13 mouse cellular contexts compared by ENCODE assay signal in the genomic region with DNA sequence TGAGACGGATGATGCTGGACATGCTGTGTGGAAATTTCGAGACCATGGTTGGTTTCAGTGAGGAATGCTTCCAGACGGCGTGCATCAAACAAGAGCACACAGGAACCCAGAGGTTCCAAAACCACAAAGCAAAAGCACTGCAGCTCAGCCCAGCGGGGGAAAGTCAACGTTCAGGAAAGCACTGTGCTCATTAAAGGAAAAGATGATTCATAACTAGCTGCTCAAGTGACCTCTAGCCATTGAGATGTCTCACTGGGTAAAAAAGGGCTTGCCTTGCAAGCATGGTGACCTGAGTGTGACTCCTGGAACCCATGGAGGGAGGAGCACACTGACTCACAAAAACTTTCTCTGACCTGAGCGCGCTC. TPM values are rescaled to one million over a fixed set of nuclear protein-coding genes. Genes with fewer than 3 reads are reported as not detected.
DNase-seq lines count a peak whose midpoint lies in the region; ATAC-seq and TF ChIP-seq lines count a peak whose summit lies in the region.
"Had no signal": no experiment of that assay in that cellular context is flagged by ENCODE, and none has a peak within 500 bp of the region (broad histone marks: within the 10 kb centered on the region; RNA-seq: fewer than 3 reads in every experiment).

No protein-coding gene starts in this region.

- no peak overlapping the region for H3K4me3 ChIP-seq in kidney, adult 2 months (ENCODE audit: insufficient read depth, low read depth, low read length)
- H3K4me3 ChIP-seq in layer of hippocampus, adult 2 months = no peak overlapping the region
- H3K4me3 ChIP-seq: embryonic facial prominence, embryonic 15.5 days; hindbrain, embryonic 15.5 days had no signal

- DNase-seq in kidney, adult 2 months = no peak
- DNase-seq in kidney, adult 8-10 months = no peak
- DNase-seq in urinary bladder, postnatal 14 days (ENCODE audit: low spot score) = peak; percentile 43
- no peak for DNase-seq in urinary bladder, postnatal 25 days (ENCODE audit: low spot score)
- DNase-seq in ovary, adult 18-20 months (ENCODE audit: low spot score) = no peak
- no peak for DNase-seq in layer of hippocampus, adult 2 months (ENCODE audit: low spot score in 2 of 2)
- DNase-seq: adrenal gland, postnatal 14 days; cerebellum, adult 9-11 months; heart, adult 11 months; lung, embryonic 14.5 days had no signal

- no peaks in the 10 kb centered on the region for H3K4me1 ChIP-seq in kidney, adult 2 months (ENCODE audit: control insufficient read depth, insufficient read depth, low read length)
- H3K4me1 ChIP-seq: embryonic facial prominence, embryonic 15.5 days had no signal

- no peak for TF ChIP-seq POLR2A in kidney, adult 2 months (IDR thresholded peaks at IDR 0.05; ENCODE audit: low read depth, low read length)

- TF ChIP-seq CTCF in kidney, adult 2 months (conservative IDR thresholded peaks at IDR 0.05; ENCODE audit: insufficient read depth, insufficient read length, low read depth, low read length) = no peak
- TF ChIP-seq CTCF in layer of hippocampus, adult 2 months (conservative IDR thresholded peaks at IDR 0.05) = no peak

- H3K27ac ChIP-seq in kidney, adult 2 months (ENCODE audit: insufficient read depth, low read depth, low read length) = 0 out of 2 replicates have a peak overlapping the region, but pooled peaks have one; percentile 16
- no peak overlapping the region for H3K27ac ChIP-seq in layer of hippocampus, adult 2 months
- H3K27ac ChIP-seq: embryonic facial prominence, embryonic 15.5 days; hindbrain, embryonic 15.5 days had no signal

- 68% methylated on average over 8 of the region's 8 CpGs for WGBS in kidney, adult 2 months

- H3K27me3 ChIP-seq in kidney, adult 2 months (replicated peaks; ENCODE audit: control insufficient read depth, insufficient read depth, low read length) = no peaks in the 10 kb centered on the region
- H3K27me3 ChIP-seq: embryonic facial prominence, embryonic 15.5 days; hindbrain, embryonic 15.5 days had no signal

- ATAC-seq in hematopoietic stem cell, adult 5-6 weeks (replicated peaks in 1 of 2; ENCODE audit: insufficient read depth in 1 of 2, low FRiP score in 2 of 2, low TSS enrichment in 1 of 2, low read depth in 1 of 2, poor library complexity in 2 of 2, severe bottlenecking in 2 of 2) = peak; percentile 16 to 28; a peak in 3 of 4 replicates

- H3K36me3 ChIP-seq in kidney, adult 2 months (ENCODE audit: control insufficient read depth, insufficient read depth, low read length) = no peaks in the 10 kb centered on the region
- H3K36me3 ChIP-seq: embryonic facial prominence, embryonic 15.5 days; hindbrain, embryonic 15.5 days had no signal

RNA-seq across cellular contexts. Expression of gene Abcc4, which starts 47.7 kb away (rescaled TPM):
- 30.8 and 31.3 TPM in 2 replicates for polyA plus RNA-seq in kidney, adult 2 months (2012; rRNA removed)
- total RNA-seq in hematopoietic stem cell, adult 5-6 weeks (2017) = 13.3 and 18.1 TPM in 2 replicates
- 10 to 100 TPM in 1 of 2 experiments, 1 to 10 TPM in 1; 8.7 to 11.1 TPM for total RNA-seq in layer of hippocampus, adult 2 months (2021)
